Comparison of ENCODE assay signal across 8 mouse cellular contexts in genomic region chr2:96585665-96586064, GRCm38 (mm10).
DNase-seq lines count a peak whose midpoint lies in the region; ATAC-seq lines count a peak whose summit lies in the region.

No protein-coding gene starts in this region.

- H3K9me3 ChIP-seq in midbrain, embryonic 13.5 days = no peaks in the 10 kb centered on the region

- peak; percentile 89 for ATAC-seq in frontal cortex, adult (ENCODE audit: low TSS enrichment)
- peak; percentile 82 for ATAC-seq in midbrain, embryonic 13.5 days

- no peak overlapping the region for H3K4me3 ChIP-seq in midbrain, embryonic 13.5 days (replicated peaks)

- peak; percentile 43 for DNase-seq in testis, postnatal 10 days (ENCODE audit: low spot score)
- no peak for DNase-seq in testis, postnatal 14 days (ENCODE audit: low spot score)
- peak; percentile 67 to 68 for DNase-seq in cerebellum, adult 18-20 months
- peak; percentile 61 to 92 for DNase-seq in layer of hippocampus, adult 18-20 months (ENCODE audit: low spot score in 2 of 2)
- DNase-seq in gastrocnemius, adult 8-10 months (ENCODE audit: low spot score in 2 of 2) = no peak
- no peak for DNase-seq in ovary, postnatal 10 days (ENCODE audit: low spot score)

- WGBS in midbrain, embryonic 13.5 days = 3% methylated on average over 4 of the region's 4 CpGs

- no peak overlapping the region for H3K27ac ChIP-seq in midbrain, embryonic 13.5 days

- H3K27me3 ChIP-seq in midbrain, embryonic 13.5 days = no peaks in the 10 kb centered on the region

- no peaks in the 10 kb centered on the region for H3K4me1 ChIP-seq in midbrain, embryonic 13.5 days (replicated peaks)

- H3K9ac ChIP-seq in midbrain, embryonic 13.5 days (replicated peaks) = no peak overlapping the region

- H3K4me2 ChIP-seq in midbrain, embryonic 13.5 days (replicated peaks) = no peak overlapping the region

- no peaks in the 10 kb centered on the region for H3K36me3 ChIP-seq in midbrain, embryonic 13.5 days

Comparison
In these comparisons a context has a peak if more than half of its experiments do, and no peak if none do; other contexts are left out.
1. DNase-seq: peak in testis, postnatal 10 days (single experiment), cerebellum, adult 18-20 months (2 of 2) and layer of hippocampus, adult 18-20 months (2 of 2); none in testis, postnatal 14 days (single experiment), gastrocnemius, adult 8-10 months (0 of 2) and ovary, postnatal 10 days (single experiment).